Mouse (Mus musculus) embryonic facial prominence, embryonic 14.5 days (tissue): Measurements from ENCODE around the gene Eda. TPM values are rescaled to one million over a fixed set of nuclear protein-coding genes. Genes with fewer than 3 reads are reported as not detected.
A peak's percentile ranks its signal among the peaks of the same experiment; 100 is the strongest.

ENCODE experiments used
- ATAC-seq: fragments of 200-750 bp; cut with Nextera tagmentation; 2 replicates; pipeline ENCODE4 v1.8.0; 2017; ENCODE audit warnings: low read depth, moderate number of reproducible peaks, moderate TSS enrichment
- DNase-seq: peaks from one replicate; pipeline ENCODE4 v3.0.0-alpha.2; 2015; ENCODE audit warnings: low spot score
- H3K27ac ChIP-seq: fragments of 300-500 bp; sonication (generic); replicated peaks from 2 replicates; pipeline ENCODE4 v1.5.1; 2014; ENCODE audit warnings: low read depth, mild to moderate bottlenecking, low read length, moderate library complexity
- H3K27me3 ChIP-seq: fragments of 300-500 bp; sonication (generic); replicated peaks from 2 replicates; pipeline ENCODE4 v1.6.1; 2014; ENCODE audit warnings: low read length; ENCODE audit not compliant: control insufficient read depth, insufficient read depth
- H3K36me3 ChIP-seq: fragments of 300-500 bp; sonication (generic); 2 replicates; pipeline ENCODE4 v1.6.1; 2014; ENCODE audit warnings: low read length, mixed read lengths; ENCODE audit not compliant: control insufficient read depth, insufficient read depth
- H3K4me1 ChIP-seq: fragments of 300-500 bp; sonication (generic); 2 replicates; pipeline ENCODE4 v1.6.1; 2014; ENCODE audit warnings: antibody characterized with exemption, low read length; ENCODE audit not compliant: control insufficient read depth, insufficient read depth
- H3K4me2 ChIP-seq: fragments of 300-500 bp; sonication (generic); 2 replicates; pipeline ENCODE4 v1.6.1; 2014; ENCODE audit warnings: low read depth, mild to moderate bottlenecking, low read length, moderate library complexity, mixed read lengths
- H3K4me3 ChIP-seq: fragments of 300-500 bp; sonication (generic); 2 replicates; pipeline ENCODE4 v1.5.1; 2014; ENCODE audit warnings: low read depth, mild to moderate bottlenecking, low read length
- H3K9ac ChIP-seq: fragments of 300-500 bp; sonication (generic); 2 replicates; pipeline ENCODE4 v1.6.1; 2014; ENCODE audit warnings: low read depth, mild to moderate bottlenecking, low read length, moderate library complexity, mixed read lengths
- H3K9me3 ChIP-seq: fragments of 300-500 bp; sonication (generic); 2 replicates; pipeline ENCODE4 v1.6.1; 2016; ENCODE audit warnings: low read length; ENCODE audit not compliant: control insufficient read depth
- WGBS: fragments of 180-500 bp; shearing (Covaris S2); extraction: QIAGEN DNeasy Blood & Tissue Kit; methylation state at CpG from one replicate; pipeline ENCODE4 v1.1.7; 2014; 5-methylcytosine and 5-hydroxymethylcytosine counted together
- polyA plus RNA-seq: library from polyadenylated mRNA; unstranded; fragments of >200 nt; fragmentation: Nextera tagmentation; extraction: Ambion mirVana; gene quantifications from 2 replicates; pipeline ENCODE4 v1.2.1, GENCODE M21; 2014

Gene Eda
- 6.3 and 7.0 TPM in 2 replicates for polyA plus RNA-seq

DNA sequence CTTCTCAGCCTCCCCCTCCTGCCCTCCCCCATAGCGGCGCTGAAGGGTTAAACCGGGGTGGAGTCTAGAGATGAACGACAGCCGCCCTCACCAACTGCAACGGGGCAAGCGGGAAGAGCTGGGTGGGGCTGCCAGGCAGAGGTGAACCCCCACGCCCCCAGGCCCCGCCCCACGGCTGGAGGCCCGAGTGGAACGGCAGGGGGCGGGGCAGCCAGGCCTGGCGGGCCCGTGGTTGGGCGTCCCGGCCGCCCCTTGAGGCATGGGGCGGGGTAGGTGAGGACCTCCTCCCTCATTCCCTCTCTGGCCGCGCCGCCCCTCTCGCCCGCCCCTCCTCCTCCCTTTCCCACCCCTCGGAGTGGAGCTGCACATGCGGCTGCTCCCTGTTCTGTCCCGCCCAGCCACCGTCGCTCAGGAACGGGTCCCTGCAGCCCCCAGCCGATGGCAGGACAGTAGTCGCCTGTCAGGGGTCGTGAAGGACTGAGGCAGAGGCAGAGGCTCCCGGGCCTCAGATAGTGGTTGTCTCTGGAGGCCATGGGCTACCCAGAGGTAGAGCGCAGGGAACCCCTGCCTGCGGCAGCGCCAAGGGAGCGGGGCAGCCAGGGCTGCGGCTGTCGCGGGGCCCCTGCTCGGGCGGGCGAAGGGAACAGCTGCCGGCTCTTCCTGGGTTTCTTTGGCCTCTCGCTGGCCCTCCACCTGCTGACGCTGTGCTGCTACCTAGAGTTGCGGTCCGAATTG, at the start of gene Eda:
Eda (plus strand) TSS at position 357 of the 735 bp plus-strand sequence.
- Histone ChIP-seq H3K9ac (peak within 1 kb of the TSS; percentile 58), H3K36me3 (no peaks in the 10 kb centered on the region), H3K27ac (no peak within 1 kb of the TSS), H3K4me1 (no peaks in the 10 kb centered on the region), H3K9me3 (no peaks in the 10 kb centered on the region), H3K4me3 (peak within 1 kb of the TSS; percentile 51), H3K4me2 (peak within 1 kb of the TSS; percentile 73), H3K27me3 (peaks cover 13% of the 10 kb centered on the region)
- DNase-seq = peak; percentile 95
- 12% methylated on average over 15 of the region's 49 CpGs for WGBS
- ATAC-seq = peak; percentile 98

DNA sequence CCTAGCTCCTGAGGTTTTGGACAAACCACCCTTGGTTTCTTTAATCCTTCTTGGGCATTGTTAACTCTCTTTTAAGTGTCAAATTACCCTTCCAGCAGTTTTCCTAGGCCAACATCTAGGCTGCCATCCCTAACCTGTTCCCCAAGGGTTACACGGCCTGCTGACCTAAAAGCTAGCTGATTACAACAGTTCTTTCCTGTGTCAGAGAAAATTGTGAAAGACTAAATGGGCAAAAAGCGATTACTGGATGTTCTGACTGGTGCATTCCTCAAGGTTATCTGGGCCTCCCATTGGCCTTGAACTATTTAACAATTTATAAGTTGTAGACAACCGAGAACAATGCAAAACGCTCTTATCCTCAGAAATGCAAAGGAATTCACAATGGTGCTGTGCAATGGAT, 14.4 kb upstream of the Eda start:
- Histone ChIP-seq H3K4me3 (no peak overlapping the region), H3K9ac (no peak overlapping the region), H3K4me2 (no peak overlapping the region), H3K4me1 (no peaks in the 10 kb centered on the region), H3K9me3 (no peaks in the 10 kb centered on the region), H3K27me3 (peaks cover 4% of the 10 kb centered on the region), H3K36me3 (no peaks in the 10 kb centered on the region), H3K27ac (no peak overlapping the region)
- ATAC-seq (no peak), DNase-seq (no peak)
- 41% methylated on average over 4 of the region's 4 CpGs for WGBS

DNA sequence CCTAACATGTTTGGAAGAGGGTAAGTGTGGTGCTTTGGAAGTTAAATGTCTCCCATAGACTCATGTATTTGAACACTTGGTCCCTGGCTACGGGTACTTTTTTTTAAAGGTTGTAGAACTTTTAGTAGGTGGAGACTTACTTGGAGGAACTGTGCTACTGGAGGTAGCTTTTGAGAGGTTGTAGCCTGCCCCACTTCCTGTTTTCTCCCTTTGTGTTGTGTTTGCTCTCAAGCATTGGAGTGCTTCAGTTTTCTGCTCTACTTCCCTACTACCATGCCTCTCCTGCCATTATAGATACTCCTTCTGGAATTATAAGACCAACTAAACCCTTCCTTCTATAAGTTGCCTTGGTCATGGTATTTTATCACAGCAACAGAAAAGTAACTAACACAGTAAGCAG, 5.3 kb upstream of the Eda start:
- Histone ChIP-seq H3K4me3 (no peak overlapping the region), H3K4me2 (no peak overlapping the region), H3K27ac (no peak overlapping the region), H3K9me3 (no peaks in the 10 kb centered on the region), H3K4me1 (no peaks in the 10 kb centered on the region), H3K36me3 (no peaks in the 10 kb centered on the region), H3K9ac (no peak overlapping the region), H3K27me3 (peaks cover 11% of the 10 kb centered on the region)
- no peak for DNase-seq
- no peak for ATAC-seq
- WGBS = 96% methylated on average over 1 of the region's 1 CpGs

DNA sequence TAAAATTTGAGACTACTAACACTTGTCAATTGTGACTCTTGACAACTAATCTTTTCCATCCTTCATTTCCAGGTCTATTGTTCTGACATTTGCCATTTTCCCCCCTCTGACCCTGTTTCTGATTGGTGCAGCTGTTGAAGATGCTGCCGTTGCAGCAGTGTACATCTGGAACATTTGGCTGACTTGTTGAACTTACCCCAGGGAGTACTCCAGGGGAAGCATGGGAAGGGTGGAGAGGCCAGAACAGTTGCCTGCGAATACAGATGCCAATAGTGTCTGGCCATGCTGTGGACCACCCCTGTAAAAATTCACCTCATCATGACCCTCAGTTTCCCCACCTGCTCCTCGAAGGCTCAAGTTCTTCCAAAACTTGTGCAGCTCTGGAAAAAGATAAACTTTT, 1.0 kb upstream of the Eda start:
- peak; percentile 11 for DNase-seq
- Histone ChIP-seq H3K4me2 (peak overlapping the region; percentile 73; the same call in 1 of the 2 replicates), H3K27me3 (peaks cover 13% of the 10 kb centered on the region), H3K4me1 (no peaks in the 10 kb centered on the region), H3K9me3 (no peaks in the 10 kb centered on the region), H3K27ac (no peak overlapping the region), H3K9ac (no peak overlapping the region), H3K4me3 (no peak overlapping the region), H3K36me3 (no peaks in the 10 kb centered on the region)
- 34% methylated on average over 3 of the region's 3 CpGs for WGBS
- no peak for ATAC-seq

DNA sequence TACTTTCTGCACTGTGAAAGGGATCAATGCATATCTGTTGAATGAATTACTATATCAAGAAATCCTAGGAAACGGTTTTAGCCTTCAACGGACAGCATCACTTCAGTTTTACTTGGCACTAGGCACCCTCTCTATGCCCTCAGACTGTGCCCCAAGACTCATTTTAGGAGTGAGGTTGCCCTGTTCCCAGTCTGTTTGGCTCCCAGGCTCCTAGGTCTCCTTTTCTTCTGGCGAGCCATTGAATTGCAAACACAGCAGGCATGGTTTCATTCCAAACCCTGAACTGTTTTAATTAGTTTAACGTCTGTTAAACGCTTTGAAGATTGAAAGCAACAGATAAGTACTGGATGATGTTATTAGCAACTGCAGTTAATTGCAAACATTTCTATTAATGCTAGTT, 603 bp upstream of the Eda start:
- ATAC-seq (no peak), DNase-seq (no peak)
- H3K36me3 ChIP-seq = no peaks in the 10 kb centered on the region
- no peak overlapping the region for H3K9ac ChIP-seq
- peak overlapping the region; percentile 73 for H3K4me2 ChIP-seq
- H3K9me3 ChIP-seq = no peaks in the 10 kb centered on the region
- no peaks in the 10 kb centered on the region for H3K4me1 ChIP-seq
- H3K27me3 ChIP-seq = peaks cover 13% of the 10 kb centered on the region
- no peak overlapping the region for H3K27ac ChIP-seq
- 23% methylated on average over 5 of the region's 5 CpGs for WGBS
- peak overlapping the region; percentile 51 for H3K4me3 ChIP-seq

DNA sequence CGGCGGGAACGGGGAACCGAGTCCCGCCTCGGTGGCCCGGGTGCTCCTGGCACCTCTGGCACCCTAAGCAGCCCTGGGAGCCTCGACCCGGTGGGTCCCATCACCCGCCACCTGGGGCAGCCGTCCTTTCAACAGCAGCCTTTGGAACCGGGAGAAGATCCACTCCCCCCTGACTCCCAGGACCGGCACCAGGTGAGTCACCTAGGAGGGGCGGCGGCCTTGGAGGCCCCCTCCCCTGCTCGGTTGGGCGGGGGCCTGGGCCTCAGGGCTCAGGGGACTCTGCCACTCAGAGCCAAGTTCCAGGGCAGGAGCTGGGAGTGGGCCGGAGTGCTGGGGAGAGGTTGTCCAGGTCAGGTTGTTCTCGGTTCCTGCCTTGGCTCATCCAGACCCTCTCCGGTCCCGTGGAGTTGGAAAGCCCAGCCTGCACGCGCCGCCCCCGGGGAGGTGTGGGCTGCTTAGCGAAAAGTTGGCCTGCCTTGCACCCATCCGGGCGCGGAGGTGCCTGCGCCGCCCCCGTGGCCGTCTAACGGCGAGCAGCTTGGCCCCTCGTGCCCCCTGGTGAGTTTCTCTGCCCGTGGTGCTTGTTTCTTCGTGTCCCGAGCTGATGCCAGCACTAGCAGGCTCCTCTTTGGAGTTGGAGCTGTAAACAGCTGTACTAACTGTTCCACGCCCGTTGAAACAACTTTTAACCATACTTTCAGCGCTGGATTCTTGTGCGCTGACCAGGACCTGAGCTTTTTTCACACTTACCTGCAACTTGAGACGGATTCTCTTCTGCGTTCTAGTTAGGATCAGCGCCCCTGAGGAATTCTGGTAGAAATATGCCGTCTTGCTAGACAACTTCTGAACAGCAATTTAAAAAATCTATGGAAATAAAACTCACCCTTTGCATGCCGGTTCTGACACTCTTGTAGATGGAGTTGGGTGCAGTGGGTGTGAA, 849 bp downstream of the Eda start:
- H3K4me1 ChIP-seq = no peaks in the 10 kb centered on the region
- no peak overlapping the region for H3K27ac ChIP-seq
- H3K4me3 ChIP-seq = peak overlapping the region; percentile 51
- DNase-seq (peak; percentile 25), ATAC-seq (peak; percentile 3; the same call in 1 of the 2 replicates)
- peak overlapping the region; percentile 73 for H3K4me2 ChIP-seq
- H3K9me3 ChIP-seq = no peaks in the 10 kb centered on the region
- peaks cover 13% of the 10 kb centered on the region for H3K27me3 ChIP-seq
- no peaks in the 10 kb centered on the region for H3K36me3 ChIP-seq
- 27% methylated on average over 27 of the region's 48 CpGs for WGBS
- peak overlapping the region; percentile 58 for H3K9ac ChIP-seq

DNA sequence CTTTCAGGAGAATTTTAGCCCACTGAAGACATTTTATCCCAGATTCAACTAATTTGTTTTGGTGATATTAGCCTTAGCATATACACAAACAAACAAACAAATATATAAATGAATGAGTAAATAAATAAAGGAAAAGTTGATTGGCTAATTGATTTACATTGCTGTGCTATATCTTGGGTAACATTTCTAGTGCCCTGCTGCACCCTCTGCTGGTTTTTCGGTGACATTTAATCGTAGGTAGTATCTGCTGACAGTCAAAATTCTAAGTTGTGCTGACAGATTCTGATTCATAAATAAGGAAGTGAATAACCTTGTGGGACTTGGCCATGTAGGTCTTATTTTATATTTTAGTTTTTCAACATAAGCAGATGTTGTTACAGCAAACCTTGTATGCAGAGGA, 2.9 kb downstream of the Eda start:
- Histone ChIP-seq H3K4me1 (no peaks in the 10 kb centered on the region), H3K9me3 (no peaks in the 10 kb centered on the region), H3K36me3 (no peaks in the 10 kb centered on the region), H3K4me3 (no peak overlapping the region), H3K27ac (no peak overlapping the region), H3K27me3 (peaks cover 13% of the 10 kb centered on the region), H3K9ac (no peak overlapping the region), H3K4me2 (no peak overlapping the region)
- DNase-seq (no peak), ATAC-seq (no peak)
- 81% methylated on average over 2 of the region's 2 CpGs for WGBS

DNA sequence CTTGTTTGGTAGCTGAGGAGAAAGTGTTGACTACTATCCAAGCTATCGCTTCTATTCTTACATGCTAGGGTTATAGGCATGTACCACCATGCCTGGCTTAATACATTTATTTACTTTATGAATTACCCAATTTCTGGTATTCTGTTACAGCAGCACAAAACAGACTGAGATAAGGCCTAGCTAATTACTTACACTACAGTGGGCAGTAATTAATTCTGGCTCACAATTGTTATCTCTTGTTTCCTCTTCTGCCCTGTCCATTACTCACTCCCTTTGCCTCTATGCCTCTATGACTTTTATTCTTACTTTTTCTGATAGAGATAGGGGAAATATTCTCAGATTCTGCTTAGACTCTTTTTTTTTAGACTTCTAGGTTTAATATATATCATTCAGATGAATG, 18.0 kb downstream of the Eda start:
- Histone ChIP-seq H3K9ac (no peak overlapping the region), H3K27ac (no peak overlapping the region), H3K36me3 (no peaks in the 10 kb centered on the region), H3K4me2 (no peak overlapping the region), H3K4me1 (no peaks in the 10 kb centered on the region), H3K4me3 (no peak overlapping the region), H3K9me3 (no peaks in the 10 kb centered on the region), H3K27me3 (peaks cover 7% of the 10 kb centered on the region; the same call in 1 of the 2 replicates)
- ATAC-seq (no peak), DNase-seq (no peak)
- 94% methylated on average over 1 of the region's 1 CpGs for WGBS
